Mouse (Mus musculus): Measurements from ENCODE around the gene Ppef2. TPM values are rescaled to one million over a fixed set of nuclear protein-coding genes. Genes with fewer than 3 reads are reported as not detected.
A peak's percentile ranks its signal among the peaks of the same experiment; 100 is the strongest.

Gene Ppef2
- 0.16 and 0.58 TPM in 2 replicates for polyA plus RNA-seq (2016; fragmentation: Nextera tagmentation; extraction: Ambion mirVana)

DNA sequence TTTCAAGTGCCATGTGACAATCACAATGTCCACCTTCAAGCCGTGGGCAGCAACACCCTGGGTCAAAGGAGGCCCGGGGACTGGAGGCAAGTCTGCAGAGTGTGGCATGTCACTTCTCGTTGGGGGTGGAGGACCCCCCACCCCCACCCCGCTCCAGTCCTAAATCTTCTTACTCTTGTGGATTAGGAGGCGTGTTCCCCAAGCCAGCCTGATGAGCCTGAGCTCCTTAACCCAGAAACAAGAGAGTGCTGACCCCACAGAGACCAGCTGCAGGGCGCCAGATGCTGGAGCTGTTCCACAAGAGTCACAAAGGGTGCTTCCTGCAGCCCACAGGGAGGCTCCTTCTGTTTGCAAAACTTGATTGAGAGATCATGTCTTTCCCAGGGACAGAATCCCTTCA lies at the start of gene Ppef2:
Ppef2 (minus strand) TSS at position 61 of the 400 bp plus-strand sequence.
- peaks cover 43% of the 10 kb centered on the region for H3K4me1 ChIP-seq
- no peak for DNase-seq (ENCODE audit: low spot score)
- 4% methylated on average over 6 of the region's 6 CpGs for WGBS
- no peaks in the 10 kb centered on the region for H3K9me3 ChIP-seq (replicated peaks)
- peak within 1 kb of the TSS; percentile 51 for H3K27ac ChIP-seq
- no peaks in the 10 kb centered on the region for H3K36me3 ChIP-seq
- H3K27me3 ChIP-seq (ENCODE audit: low read depth, poor library complexity, severe bottlenecking), result no peaks in the 10 kb centered on the region
- H3K4me3 ChIP-seq, result no peak within 1 kb of the TSS

DNA sequence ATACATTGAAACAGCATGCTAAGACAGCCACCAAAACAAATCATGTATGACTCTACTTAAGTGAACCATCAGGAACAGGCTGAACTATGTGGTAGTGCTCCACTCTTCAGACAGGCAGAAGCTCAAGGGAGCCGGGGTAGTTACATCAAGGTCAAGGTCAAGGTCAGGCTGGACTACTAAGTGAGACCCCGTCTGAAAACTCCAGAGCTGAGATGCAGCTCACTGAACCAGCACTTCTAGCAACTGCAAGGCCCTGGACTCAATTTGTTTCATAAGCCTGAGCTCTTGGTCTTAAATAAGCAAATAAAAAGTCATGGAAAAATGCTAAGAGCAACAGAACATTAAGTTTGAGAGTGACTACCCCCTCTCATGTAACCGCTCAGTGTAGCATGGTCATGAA lies 48.2 kb upstream of the Ppef2 start:
- H3K36me3 ChIP-seq, result peaks cover 86% of the 10 kb centered on the region
- H3K9me3 ChIP-seq (replicated peaks), result no peaks in the 10 kb centered on the region
- no peak overlapping the region for H3K4me3 ChIP-seq
- no peak overlapping the region for H3K27ac ChIP-seq
- WGBS, result 89% methylated on average over 3 of the region's 3 CpGs
- H3K4me1 ChIP-seq, result peaks cover 13% of the 10 kb centered on the region
- no peak for DNase-seq (ENCODE audit: low spot score)
- no peaks in the 10 kb centered on the region for H3K27me3 ChIP-seq (ENCODE audit: low read depth, poor library complexity, severe bottlenecking)

DNA sequence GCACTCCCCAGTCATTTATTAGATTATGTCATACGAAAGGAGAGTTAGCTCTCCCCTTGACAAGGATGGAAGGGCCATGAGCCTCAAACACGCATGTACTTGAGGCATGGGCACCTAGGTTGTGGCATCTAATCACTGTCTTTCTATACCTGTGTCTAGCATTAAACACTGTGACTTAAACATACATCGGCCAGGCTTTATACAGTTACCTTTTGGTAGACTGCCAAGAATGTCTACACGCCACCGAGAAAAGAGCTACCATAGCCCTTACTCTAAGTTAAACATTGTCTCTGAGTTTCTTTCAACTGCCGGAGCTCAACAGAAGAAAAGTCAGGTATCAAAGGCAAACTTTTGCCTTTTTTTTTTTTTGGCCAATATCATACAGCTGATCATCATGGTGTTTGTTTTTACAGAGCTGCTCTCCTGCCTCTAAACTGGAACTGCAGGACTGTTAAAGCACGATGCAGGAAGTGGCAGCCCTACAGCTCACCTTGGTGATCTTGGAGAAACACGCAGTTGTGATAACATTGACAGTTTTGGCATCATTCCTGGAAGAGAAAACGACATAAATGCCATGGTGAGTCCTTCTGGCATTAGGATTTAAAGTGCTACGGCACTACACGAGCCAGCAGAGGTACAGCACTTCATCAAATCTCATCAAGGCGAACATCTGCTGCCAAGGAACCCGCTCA lies 46.2 kb upstream of the Ppef2 start:
- Histone ChIP-seq H3K36me3 (peaks cover 98% of the 10 kb centered on the region), H3K27ac (no peak overlapping the region), H3K4me1 (no peaks in the 10 kb centered on the region), H3K9me3 (replicated peaks) (no peaks in the 10 kb centered on the region), H3K27me3 (ENCODE audit: low read depth, poor library complexity, severe bottlenecking) (no peaks in the 10 kb centered on the region), H3K4me3 (no peak overlapping the region)
- 94% methylated on average over 13 of the region's 13 CpGs for WGBS
- DNase-seq (ENCODE audit: low spot score), result no peak

DNA sequence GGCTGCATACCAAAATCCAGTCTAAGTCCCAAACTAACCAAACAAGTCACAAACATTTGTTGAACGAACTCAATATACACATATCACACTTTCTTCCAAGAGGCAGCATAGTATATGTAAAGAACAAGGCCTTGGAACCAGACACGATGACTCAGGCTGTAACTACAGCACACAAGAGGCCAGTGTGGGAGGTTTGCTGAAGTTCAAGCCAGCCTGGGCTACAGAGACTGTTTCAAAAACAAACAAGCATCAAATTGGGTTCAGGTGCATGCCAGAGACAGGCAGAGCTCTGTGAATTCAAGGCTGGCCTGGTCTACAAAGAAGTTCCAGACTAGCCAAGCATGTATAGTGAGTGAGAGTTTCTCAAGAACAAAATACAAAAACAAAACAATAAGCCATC lies 38.4 kb upstream of the Ppef2 start:
- no peak for DNase-seq (ENCODE audit: low spot score)
- no peak overlapping the region for H3K27ac ChIP-seq
- 86% methylated on average over 2 of the region's 2 CpGs for WGBS
- no peaks in the 10 kb centered on the region for H3K4me1 ChIP-seq
- H3K4me3 ChIP-seq, result no peak overlapping the region
- no peaks in the 10 kb centered on the region for H3K27me3 ChIP-seq (ENCODE audit: low read depth, poor library complexity, severe bottlenecking)
- no peaks in the 10 kb centered on the region for H3K9me3 ChIP-seq (replicated peaks)
- H3K36me3 ChIP-seq, result peaks cover 97% of the 10 kb centered on the region

DNA sequence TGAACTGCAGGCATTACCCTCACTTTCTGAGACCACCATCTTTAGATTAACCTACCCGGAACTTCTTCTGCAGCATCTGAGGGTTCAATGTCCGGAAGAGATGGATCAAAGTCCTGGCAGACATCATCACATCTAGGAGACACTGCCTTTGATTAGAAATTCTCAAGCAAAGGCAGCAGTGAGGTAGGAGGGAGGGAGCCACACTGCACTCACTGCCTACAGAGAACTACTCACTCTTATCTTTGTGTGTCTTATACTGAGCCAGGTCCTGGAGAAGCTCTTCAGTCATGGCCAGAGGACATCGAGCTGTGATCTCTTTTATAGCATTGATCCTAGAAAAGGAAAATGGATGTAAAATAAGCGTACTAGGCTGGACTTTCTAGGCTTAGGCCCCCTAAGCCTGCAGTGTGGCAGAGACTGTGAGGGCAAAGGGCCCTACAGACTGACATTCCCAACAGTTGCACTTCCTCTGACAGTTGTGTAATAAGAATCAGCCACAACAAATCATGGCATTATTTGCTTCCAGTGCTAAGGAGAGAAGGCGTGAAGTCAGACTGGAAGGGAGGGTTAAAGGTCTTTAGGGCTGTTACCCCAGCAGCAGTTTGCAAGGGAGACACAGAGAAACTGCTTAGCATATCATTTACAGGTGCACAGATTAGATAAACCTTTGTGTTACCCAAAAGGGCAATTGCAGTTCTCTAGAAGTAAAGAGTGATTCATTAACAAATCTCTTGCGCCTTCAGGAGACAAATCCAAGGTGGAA lies 35.8 kb upstream of the Ppef2 start:
- Histone ChIP-seq H3K4me1 (no peaks in the 10 kb centered on the region), H3K27me3 (ENCODE audit: low read depth, poor library complexity, severe bottlenecking) (no peaks in the 10 kb centered on the region), H3K4me3 (no peak overlapping the region), H3K9me3 (replicated peaks) (no peaks in the 10 kb centered on the region), H3K27ac (no peak overlapping the region), H3K36me3 (peaks cover 99% of the 10 kb centered on the region)
- DNase-seq (ENCODE audit: low spot score), result no peak
- WGBS, result 89% methylated on average over 6 of the region's 6 CpGs

DNA sequence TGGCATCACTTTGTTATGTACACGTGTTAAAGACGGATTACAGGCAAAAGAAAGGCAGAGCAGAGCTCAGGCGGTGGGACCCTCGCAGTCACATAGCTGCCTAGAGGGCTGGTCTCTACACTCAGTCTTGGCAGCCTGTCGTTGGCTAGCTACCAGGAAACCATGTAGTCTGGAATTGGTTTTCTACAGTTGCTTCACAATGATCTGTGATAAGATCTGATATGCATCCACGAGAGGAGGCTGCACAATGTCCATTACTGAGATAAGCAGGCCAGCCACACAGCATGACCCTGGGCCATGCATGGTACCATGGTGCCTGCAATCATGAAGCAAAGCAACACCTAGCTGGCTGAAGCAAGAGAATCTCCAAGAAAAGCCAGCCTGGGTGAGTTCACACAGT lies 31.8 kb upstream of the Ppef2 start:
- Histone ChIP-seq H3K4me3 (no peak overlapping the region), H3K27me3 (ENCODE audit: low read depth, poor library complexity, severe bottlenecking) (no peaks in the 10 kb centered on the region), H3K27ac (no peak overlapping the region), H3K36me3 (peaks cover 88% of the 10 kb centered on the region), H3K9me3 (replicated peaks) (no peaks in the 10 kb centered on the region), H3K4me1 (no peaks in the 10 kb centered on the region)
- WGBS, result 89% methylated on average over 6 of the region's 6 CpGs
- no peak for DNase-seq (ENCODE audit: low spot score)

DNA sequence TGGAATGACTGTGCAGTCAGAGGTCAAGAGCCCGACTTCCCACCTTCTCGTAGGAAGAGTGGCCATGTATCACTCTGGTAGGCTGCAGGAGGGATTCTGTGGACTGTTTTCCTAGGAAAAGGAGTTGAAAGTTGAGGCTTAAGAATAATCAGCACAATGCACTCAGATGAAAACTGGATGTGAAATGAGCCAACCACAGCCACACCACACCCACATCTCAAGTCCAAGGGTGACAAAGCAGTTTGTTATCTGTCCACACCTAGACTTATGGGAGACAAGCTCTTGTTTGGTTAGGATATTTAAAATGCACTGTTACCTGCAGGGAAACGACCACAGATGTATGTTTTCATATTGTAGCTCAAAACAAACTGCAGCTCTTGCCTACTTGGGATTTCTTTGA lies 27.0 kb upstream of the Ppef2 start:
- peaks cover 40% of the 10 kb centered on the region for H3K36me3 ChIP-seq
- no peak for DNase-seq (ENCODE audit: low spot score)
- peaks cover 10% of the 10 kb centered on the region for H3K4me1 ChIP-seq
- no peak overlapping the region for H3K27ac ChIP-seq
- H3K9me3 ChIP-seq (replicated peaks), result no peaks in the 10 kb centered on the region
- H3K27me3 ChIP-seq (ENCODE audit: low read depth, poor library complexity, severe bottlenecking), result no peaks in the 10 kb centered on the region
- 83% methylated on average over 3 of the region's 3 CpGs for WGBS
- H3K4me3 ChIP-seq, result no peak overlapping the region

DNA sequence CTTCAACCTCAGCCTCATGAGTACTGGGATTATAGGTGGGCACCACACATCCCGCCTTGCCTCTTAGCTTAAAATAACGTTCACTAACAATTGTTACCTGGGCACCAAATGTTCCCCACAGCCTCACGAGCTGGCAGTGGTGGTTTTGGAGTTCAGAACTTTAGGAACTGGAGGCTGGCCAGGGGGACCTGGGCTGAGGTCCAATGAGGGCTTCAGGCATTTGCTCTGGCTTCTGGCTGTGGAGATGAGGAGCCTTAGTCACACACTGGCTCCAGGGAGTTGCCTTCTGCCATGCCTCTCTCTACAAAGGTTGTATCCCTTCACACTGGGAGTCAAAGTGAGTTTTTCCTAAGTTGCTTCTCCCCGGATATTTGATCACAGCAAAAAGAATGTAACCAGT lies 26.5 kb upstream of the Ppef2 start:
- Histone ChIP-seq H3K27me3 (ENCODE audit: low read depth, poor library complexity, severe bottlenecking) (no peaks in the 10 kb centered on the region), H3K27ac (no peak overlapping the region), H3K36me3 (peaks cover 35% of the 10 kb centered on the region), H3K4me3 (no peak overlapping the region), H3K9me3 (replicated peaks) (no peaks in the 10 kb centered on the region), H3K4me1 (peaks cover 13% of the 10 kb centered on the region)
- 89% methylated on average over 4 of the region's 4 CpGs for WGBS
- no peak for DNase-seq (ENCODE audit: low spot score)

DNA sequence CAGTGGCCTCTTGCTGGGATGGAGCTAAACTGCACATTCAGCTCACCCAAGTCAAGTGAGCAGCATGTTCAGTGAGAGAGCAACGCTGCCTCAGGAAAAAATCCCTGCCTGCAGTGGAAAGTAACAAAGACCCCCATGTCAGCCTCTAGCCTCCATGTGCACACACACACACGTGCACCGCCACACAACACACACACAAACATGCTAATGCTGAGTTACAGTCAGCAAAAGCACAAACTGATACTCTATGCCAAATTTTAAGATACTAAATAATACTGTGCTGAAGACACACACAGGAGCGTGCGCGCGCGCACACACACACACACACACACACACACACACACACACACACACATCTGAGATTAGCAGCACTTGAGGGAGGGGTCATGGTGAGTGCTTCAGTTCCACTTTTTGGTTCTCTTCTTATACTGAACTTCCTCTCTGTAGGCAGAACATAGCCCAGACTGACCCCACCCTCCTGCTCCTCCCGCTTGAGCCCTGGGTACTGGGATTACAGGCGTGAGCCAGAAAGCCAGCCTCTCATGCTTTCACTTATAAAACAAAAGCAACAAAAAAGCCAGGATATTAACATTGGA lies 23.0 kb upstream of the Ppef2 start:
- no peaks in the 10 kb centered on the region for H3K27me3 ChIP-seq (ENCODE audit: low read depth, poor library complexity, severe bottlenecking)
- 0 out of 2 replicates have a peak, but pooled peaks cover 3% of the 10 kb centered on the region for H3K36me3 ChIP-seq
- 89% methylated on average over 10 of the region's 10 CpGs for WGBS

DNA sequence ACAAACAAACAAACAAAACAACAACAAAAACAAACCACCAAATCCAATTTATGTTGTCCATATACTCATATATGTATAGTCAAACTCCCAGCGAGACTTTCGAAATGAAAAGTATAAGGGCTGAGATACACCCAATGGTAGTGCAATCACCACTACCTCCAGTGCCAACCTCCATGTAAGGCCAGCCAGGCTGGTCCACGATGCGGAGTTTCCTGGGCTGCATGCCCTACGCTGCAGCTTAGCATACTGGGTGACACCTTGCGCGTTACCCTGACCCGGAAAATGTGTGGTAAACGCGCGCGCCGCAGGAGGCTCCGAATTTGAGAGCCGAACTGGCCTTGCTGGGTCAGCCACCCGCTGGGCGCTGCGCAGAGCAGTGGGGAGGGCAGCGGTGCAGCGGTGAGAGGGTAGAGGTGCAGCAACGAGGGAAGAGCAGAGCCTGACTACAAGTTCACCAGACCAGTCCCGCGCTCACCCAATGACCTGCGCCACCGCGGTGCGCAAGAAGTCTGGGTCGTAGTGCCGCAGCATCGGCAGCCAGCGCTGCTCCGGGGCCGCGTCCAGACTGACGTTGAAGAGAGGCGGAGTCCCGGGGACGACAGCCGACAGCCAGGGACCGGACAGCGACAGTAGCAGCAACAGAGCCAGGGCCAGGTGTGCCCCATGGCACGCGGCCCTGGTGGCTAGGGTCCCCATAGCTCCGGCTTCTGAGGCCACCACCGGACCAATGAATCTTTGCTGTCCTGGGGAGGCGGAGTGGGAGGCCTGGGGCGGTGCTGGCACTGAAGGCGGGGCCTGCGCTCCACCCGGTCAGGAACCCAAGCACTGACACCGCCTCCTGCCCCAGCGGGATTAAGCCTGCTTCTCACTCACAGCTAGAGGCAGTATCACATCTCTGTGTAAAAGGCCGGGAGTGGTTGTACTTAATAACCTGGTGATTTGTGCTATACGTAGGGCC lies 21.6 kb upstream of the Ppef2 start, which contains the start of gene Naaa:
Naaa (minus strand) TSS at position 734 of the 958 bp plus-strand sequence.
- Histone ChIP-seq H3K4me1 (peaks cover 15% of the 10 kb centered on the region), H3K27me3 (ENCODE audit: low read depth, poor library complexity, severe bottlenecking) (no peaks in the 10 kb centered on the region), H3K27ac (peak within 1 kb of the TSS; percentile 65), H3K9me3 (replicated peaks) (no peaks in the 10 kb centered on the region), H3K4me3 (peak within 1 kb of the TSS; percentile 69), H3K36me3 (no peaks in the 10 kb centered on the region)
- 3% methylated on average over 53 of the region's 54 CpGs for WGBS
- DNase-seq (ENCODE audit: low spot score), result peak; percentile 86

More for the DNA sequence above, 23.0 kb upstream of the Ppef2 start:
- DNase-seq (ENCODE audit: low spot score), result no peak
- peak overlapping the region; percentile 37 for H3K27ac ChIP-seq
- no peak overlapping the region for H3K4me3 ChIP-seq
- peaks cover 15% of the 10 kb centered on the region for H3K4me1 ChIP-seq
- H3K9me3 ChIP-seq (replicated peaks), result no peaks in the 10 kb centered on the region

DNA sequence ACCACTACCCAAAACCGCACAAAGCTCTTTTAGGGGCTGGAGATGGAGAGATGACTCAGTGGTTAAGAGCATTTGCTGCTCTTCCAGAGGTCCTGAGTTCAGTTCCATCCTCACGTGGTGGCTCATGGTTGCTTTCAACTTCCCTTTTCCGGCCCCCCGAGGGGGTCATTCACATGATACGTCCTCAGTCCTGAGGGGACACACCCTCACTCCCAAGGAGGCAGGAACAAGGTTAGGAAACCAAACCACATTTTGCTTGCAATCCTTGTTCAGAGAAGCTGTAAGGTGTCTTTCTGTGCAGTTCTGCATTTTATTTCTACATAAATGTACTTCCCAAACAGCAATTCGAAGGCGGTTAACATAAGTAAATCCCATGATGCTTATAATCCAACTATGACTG lies 14.4 kb upstream of the Ppef2 start:
- no peak for DNase-seq (ENCODE audit: low spot score)
- Histone ChIP-seq H3K27ac (no peak overlapping the region), H3K27me3 (ENCODE audit: low read depth, poor library complexity, severe bottlenecking) (no peaks in the 10 kb centered on the region), H3K36me3 (no peaks in the 10 kb centered on the region), H3K4me3 (no peak overlapping the region), H3K9me3 (replicated peaks) (no peaks in the 10 kb centered on the region), H3K4me1 (no peaks in the 10 kb centered on the region)
- WGBS, result 93% methylated on average over 7 of the region's 7 CpGs

DNA sequence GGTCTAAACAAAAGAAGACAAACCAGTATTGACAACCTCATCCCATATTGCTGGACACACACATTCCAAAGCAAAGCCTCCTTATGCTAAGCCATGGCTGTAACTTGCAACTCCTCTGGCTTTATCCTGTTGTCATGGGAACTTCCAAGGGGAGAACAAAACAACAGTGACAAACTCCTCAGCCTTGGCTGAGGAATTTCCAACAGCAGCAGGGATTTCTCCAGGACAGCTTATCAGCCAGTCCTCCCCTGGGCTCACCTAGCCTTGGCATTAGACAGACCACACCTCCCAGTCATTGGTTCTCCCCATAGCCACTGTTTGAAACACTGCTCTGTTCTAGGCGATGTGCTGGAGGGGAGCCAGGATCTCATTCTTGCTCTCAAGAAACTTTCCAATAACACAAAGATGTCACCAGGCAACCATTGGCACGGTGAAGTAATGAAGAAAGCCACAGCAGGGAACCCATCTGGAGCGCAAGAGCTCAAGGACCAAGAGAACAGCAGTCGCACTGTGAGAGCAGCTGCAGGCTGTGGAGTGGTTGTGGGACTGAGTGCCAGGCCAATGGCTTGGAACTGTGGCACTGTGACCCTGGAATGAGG lies 7.8 kb upstream of the Ppef2 start:
- H3K4me3 ChIP-seq, result no peak overlapping the region
- H3K9me3 ChIP-seq (replicated peaks), result no peaks in the 10 kb centered on the region
- H3K27ac ChIP-seq, result no peak overlapping the region
- peaks cover 10% of the 10 kb centered on the region for H3K4me1 ChIP-seq
- 60% methylated on average over 4 of the region's 4 CpGs for WGBS
- no peaks in the 10 kb centered on the region for H3K27me3 ChIP-seq (ENCODE audit: low read depth, poor library complexity, severe bottlenecking)
- no peak for DNase-seq (ENCODE audit: low spot score)
- H3K36me3 ChIP-seq, result 0 out of 2 replicates have a peak, but pooled peaks cover 3% of the 10 kb centered on the region
